Mouse (Mus musculus) hindbrain, embryonic 13.5 days (tissue): ENCODE results near the gene Galnt16. TPM values are rescaled to one million over a fixed set of nuclear protein-coding genes. Genes with fewer than 3 reads are reported as not detected.

ENCODE experiments used
- ATAC-seq: fragments of 200-750 bp; cut with Nextera tagmentation; 2 replicates; pipeline ENCODE4 v1.8.0; 2017; ENCODE audit warnings: moderate TSS enrichment; ENCODE audit not compliant: low FRiP score
- H3K27ac ChIP-seq: fragments of 300-500 bp; sonication (generic); 2 replicates; pipeline ENCODE4 v1.5.1; 2015; ENCODE audit warnings: inconsistent platforms, mild to moderate bottlenecking, moderate library complexity
- H3K27me3 ChIP-seq: fragments of 300-500 bp; sonication (generic); 2 replicates; pipeline ENCODE4 v1.6.1; 2015; ENCODE audit warnings: mild to moderate bottlenecking, inconsistent platforms
- H3K36me3 ChIP-seq: fragments of 300-500 bp; sonication (generic); 2 replicates; pipeline ENCODE4 v1.6.1; 2015; ENCODE audit warnings: mild to moderate bottlenecking, inconsistent platforms
- H3K4me1 ChIP-seq: fragments of 300-500 bp; sonication (generic); replicated peaks from 2 replicates; pipeline ENCODE4 v1.6.1; 2015; ENCODE audit warnings: inconsistent platforms
- H3K4me2 ChIP-seq: fragments of 300-500 bp; sonication (generic); 2 replicates; pipeline ENCODE4 v1.6.1; 2015; ENCODE audit warnings: inconsistent platforms, mild to moderate bottlenecking, moderate library complexity
- H3K4me3 ChIP-seq: fragments of 300-500 bp; sonication (generic); 2 replicates; pipeline ENCODE4 v1.5.1; 2015; ENCODE audit warnings: mild to moderate bottlenecking, inconsistent platforms
- H3K9ac ChIP-seq: fragments of 300-500 bp; sonication (generic); 2 replicates; pipeline ENCODE4 v1.6.1; 2015; ENCODE audit warnings: mild to moderate bottlenecking, inconsistent platforms
- H3K9me3 ChIP-seq: fragments of 300-500 bp; sonication (generic); 2 replicates; pipeline ENCODE4 v1.6.1; 2016; ENCODE audit warnings: inconsistent platforms
- WGBS: fragments of 180-500 bp; shearing (Covaris S2); methylation state at CpG from one replicate; pipeline ENCODE4 v1.1.7; 2015; 5-methylcytosine and 5-hydroxymethylcytosine counted together
- polyA plus RNA-seq: library from polyadenylated mRNA; unstranded; fragments of >200 nt; fragmentation: Nextera tagmentation; extraction: Ambion mirVana; gene quantifications from 2 replicates; pipeline ENCODE4 v1.2.1, GENCODE M21; 2015

Galnt16 gene
- 29.1 and 30.7 TPM in 2 replicates for polyA plus RNA-seq

- no peak for ATAC-seq
- Histone ChIP-seq H3K36me3 (no peaks in the 10 kb centered on the region), H3K4me3 (peak within 1 kb of the TSS; percentile 86), H3K9me3 (no peaks in the 10 kb centered on the region), H3K4me2 (peak within 1 kb of the TSS; percentile 88), H3K9ac (peak within 1 kb of the TSS; percentile 86), H3K27me3 (peaks cover 40% of the 10 kb centered on the region), H3K4me1 (peaks cover 37% of the 10 kb centered on the region), H3K27ac (peak within 1 kb of the TSS; percentile 94)
- WGBS = 5% methylated on average over 14 of the region's 14 CpGs
These were observed at the start of gene Galnt16 for GRCm38 (mm10) chr12:80517977-80518376. Galnt16 (plus strand) TSS chr12:80518277.

- WGBS = 95% methylated on average over 2 of the region's 2 CpGs
- H3K4me2 ChIP-seq = no peak overlapping the region
- H3K9me3 ChIP-seq = no peaks in the 10 kb centered on the region
- no peak overlapping the region for H3K27ac ChIP-seq
- no peak for ATAC-seq
- no peak overlapping the region for H3K9ac ChIP-seq
- H3K27me3 ChIP-seq = no peaks in the 10 kb centered on the region
- H3K4me3 ChIP-seq = no peak overlapping the region
- H3K36me3 ChIP-seq = no peaks in the 10 kb centered on the region
- 0 out of 2 replicates have a peak, but pooled peaks cover 2% of the 10 kb centered on the region for H3K4me1 ChIP-seq
These were observed 47.9 kb upstream of the Galnt16 start for GRCm38 (mm10) chr12:80470206-80470605.

- H3K4me2 ChIP-seq = no peak overlapping the region
- no peak overlapping the region for H3K27ac ChIP-seq
- no peaks in the 10 kb centered on the region for H3K27me3 ChIP-seq
- WGBS = 87% methylated on average over 4 of the region's 4 CpGs
- H3K9me3 ChIP-seq = no peaks in the 10 kb centered on the region
- no peak for ATAC-seq
- no peaks in the 10 kb centered on the region for H3K4me1 ChIP-seq
- H3K9ac ChIP-seq = no peak overlapping the region
- peaks cover 9% of the 10 kb centered on the region for H3K36me3 ChIP-seq
- H3K4me3 ChIP-seq = no peak overlapping the region
These were observed 46.2 kb upstream of the Galnt16 start for GRCm38 (mm10) chr12:80471926-80472325.

GRCm38 (mm10) chr12:80473731-80474130 is 44.3 kb upstream of the Galnt16 start:
- Histone ChIP-seq H3K9ac (no peak overlapping the region), H3K9me3 (no peaks in the 10 kb centered on the region), H3K4me3 (no peak overlapping the region), H3K36me3 (peaks cover 13% of the 10 kb centered on the region), H3K4me1 (no peaks in the 10 kb centered on the region), H3K27ac (no peak overlapping the region), H3K27me3 (no peaks in the 10 kb centered on the region), H3K4me2 (no peak overlapping the region)
- WGBS = 80% methylated on average over 3 of the region's 3 CpGs
- ATAC-seq = no peak

GRCm38 (mm10) chr12:80479986-80480385 is 38.1 kb upstream of the Galnt16 start:
- H3K9me3 ChIP-seq = no peaks in the 10 kb centered on the region
- WGBS = 87% methylated on average over 3 of the region's 3 CpGs
- no peak overlapping the region for H3K9ac ChIP-seq
- no peaks in the 10 kb centered on the region for H3K4me1 ChIP-seq
- H3K4me2 ChIP-seq = no peak overlapping the region
- H3K36me3 ChIP-seq = peaks cover 55% of the 10 kb centered on the region
- no peak for ATAC-seq
- H3K27me3 ChIP-seq = no peaks in the 10 kb centered on the region
- H3K4me3 ChIP-seq = no peak overlapping the region
- H3K27ac ChIP-seq = no peak overlapping the region

GRCm38 (mm10) chr12:80483397-80483796 is 34.7 kb upstream of the Galnt16 start:
- Histone ChIP-seq H3K27ac (no peak overlapping the region), H3K4me1 (no peaks in the 10 kb centered on the region), H3K4me3 (no peak overlapping the region), H3K9me3 (no peaks in the 10 kb centered on the region), H3K36me3 (peaks cover 64% of the 10 kb centered on the region), H3K9ac (no peak overlapping the region), H3K27me3 (no peaks in the 10 kb centered on the region), H3K4me2 (no peak overlapping the region)
- WGBS = 73% methylated on average over 3 of the region's 3 CpGs
- ATAC-seq = no peak

GRCm38 (mm10) chr12:80493311-80493710 is 24.8 kb upstream of the Galnt16 start:
- H3K9me3 ChIP-seq = no peaks in the 10 kb centered on the region
- no peak overlapping the region for H3K9ac ChIP-seq
- no peak overlapping the region for H3K4me3 ChIP-seq
- peaks cover 62% of the 10 kb centered on the region for H3K36me3 ChIP-seq
- ATAC-seq = no peak
- H3K27ac ChIP-seq = no peak overlapping the region
- 96% methylated on average over 5 of the region's 5 CpGs for WGBS
- no peaks in the 10 kb centered on the region for H3K27me3 ChIP-seq
- H3K4me1 ChIP-seq = no peaks in the 10 kb centered on the region
- H3K4me2 ChIP-seq = no peak overlapping the region

GRCm38 (mm10) chr12:80495691-80496090 is 22.4 kb upstream of the Galnt16 start:
- H3K4me1 ChIP-seq = no peaks in the 10 kb centered on the region
- ATAC-seq = no peak
- no peak overlapping the region for H3K4me2 ChIP-seq
- peaks cover 42% of the 10 kb centered on the region for H3K36me3 ChIP-seq
- WGBS = 100% methylated on average over 1 of the region's 1 CpGs
- no peaks in the 10 kb centered on the region for H3K27me3 ChIP-seq
- no peak overlapping the region for H3K4me3 ChIP-seq
- H3K9ac ChIP-seq = no peak overlapping the region
- H3K27ac ChIP-seq = no peak overlapping the region
- no peaks in the 10 kb centered on the region for H3K9me3 ChIP-seq

GRCm38 (mm10) chr12:80498356-80498755 is 19.7 kb upstream of the Galnt16 start:
- 55% methylated on average over 4 of the region's 4 CpGs for WGBS
- Histone ChIP-seq H3K36me3 (peaks cover 17% of the 10 kb centered on the region), H3K27ac (no peak overlapping the region), H3K4me1 (no peaks in the 10 kb centered on the region), H3K9me3 (no peaks in the 10 kb centered on the region), H3K4me3 (no peak overlapping the region), H3K9ac (no peak overlapping the region), H3K4me2 (no peak overlapping the region), H3K27me3 (no peaks in the 10 kb centered on the region)
- ATAC-seq = no peak

- no peaks in the 10 kb centered on the region for H3K27me3 ChIP-seq
- H3K4me2 ChIP-seq = no peak overlapping the region
- 51% methylated on average over 1 of the region's 1 CpGs for WGBS
- H3K4me1 ChIP-seq = no peaks in the 10 kb centered on the region
- no peaks in the 10 kb centered on the region for H3K9me3 ChIP-seq
- H3K9ac ChIP-seq = no peak overlapping the region
- H3K4me3 ChIP-seq = no peak overlapping the region
- no peak overlapping the region for H3K27ac ChIP-seq
- peaks cover 11% of the 10 kb centered on the region for H3K36me3 ChIP-seq
- no peak for ATAC-seq
These were observed 17.6 kb upstream of the Galnt16 start for GRCm38 (mm10) chr12:80500506-80500905.

- no peak overlapping the region for H3K4me2 ChIP-seq
- 87% methylated on average over 5 of the region's 5 CpGs for WGBS
- peaks cover 8% of the 10 kb centered on the region; the same call in 1 of the 2 replicates for H3K4me1 ChIP-seq
- H3K4me3 ChIP-seq = no peak overlapping the region
- no peak for ATAC-seq
- no peak overlapping the region for H3K9ac ChIP-seq
- no peaks in the 10 kb centered on the region for H3K9me3 ChIP-seq
- no peak overlapping the region for H3K27ac ChIP-seq
- H3K27me3 ChIP-seq = no peaks in the 10 kb centered on the region
- no peaks in the 10 kb centered on the region for H3K36me3 ChIP-seq
These were observed 13.4 kb upstream of the Galnt16 start for GRCm38 (mm10) chr12:80504718-80505117.

- H3K9me3 ChIP-seq = no peaks in the 10 kb centered on the region
- no peaks in the 10 kb centered on the region for H3K27me3 ChIP-seq
- H3K27ac ChIP-seq = peak overlapping the region; percentile 40; the same call in 1 of the 2 replicates
- H3K4me1 ChIP-seq = peaks cover 8% of the 10 kb centered on the region; the same call in 1 of the 2 replicates
- H3K36me3 ChIP-seq = no peaks in the 10 kb centered on the region
- WGBS = 55% methylated on average over 14 of the region's 14 CpGs
- H3K4me2 ChIP-seq = no peak overlapping the region
- ATAC-seq = no peak
- no peak overlapping the region for H3K4me3 ChIP-seq
- no peak overlapping the region for H3K9ac ChIP-seq
These were observed 10.9 kb upstream of the Galnt16 start for GRCm38 (mm10) chr12:80507041-80507745.

- Histone ChIP-seq H3K36me3 (no peaks in the 10 kb centered on the region), H3K4me3 (peak overlapping the region; percentile 86), H3K4me2 (peak overlapping the region; percentile 88), H3K27ac (peak overlapping the region; percentile 94), H3K4me1 (peaks cover 38% of the 10 kb centered on the region), H3K9me3 (no peaks in the 10 kb centered on the region), H3K27me3 (peaks cover 40% of the 10 kb centered on the region), H3K9ac (peak overlapping the region; percentile 86)
- peak; percentile 80 for ATAC-seq
- WGBS = 1% methylated on average over 25 of the region's 25 CpGs
These were observed 298 bp downstream of the Galnt16 start for GRCm38 (mm10) chr12:80518393-80518756.
